Mouse (Mus musculus): Measurements from ENCODE around the gene Ppp3cb.

The Ppp3cb gene

GRCm38 (mm10) chr14:20480195-20480579 is 66.2 kb downstream of the Ppp3cb start:
- no peak for DNase-seq (ENCODE audit: low read depth, low spot score)

- DNase-seq (ENCODE audit: low read depth, low spot score): peak; percentile 45
Observed at GRCm38 (mm10) chr14:20479291-20480194, 66.8 kb downstream of the Ppp3cb start, which contains the start of gene Anxa7. TSS of gene Anxa7 (minus strand) at chr14:20480133.

GRCm38 (mm10) chr14:20478801-20479200 is 67.6 kb downstream of the Ppp3cb start:
- DNase-seq (ENCODE audit: low read depth, low spot score): no peak

GRCm38 (mm10) chr14:20478385-20478784 is 68.0 kb downstream of the Ppp3cb start:
- no peak for DNase-seq (ENCODE audit: low read depth, low spot score)

GRCm38 (mm10) chr14:20477261-20478025 is 68.9 kb downstream of the Ppp3cb start:
- no peak for DNase-seq (ENCODE audit: low read depth, low spot score)

- no peak for DNase-seq (ENCODE audit: low read depth, low spot score)
Observed at GRCm38 (mm10) chr14:20460216-20460615, 86.2 kb downstream of the Ppp3cb start.

- DNase-seq (ENCODE audit: low read depth, low spot score): no peak
Observed at GRCm38 (mm10) chr14:20458378-20458777, 88.0 kb downstream of the Ppp3cb start.

GRCm38 (mm10) chr14:20452929-20453328 is 93.4 kb downstream of the Ppp3cb start:
- no peak for DNase-seq (ENCODE audit: low read depth, low spot score)

GRCm38 (mm10) chr14:20451765-20452331 is 94.5 kb downstream of the Ppp3cb start, which contains the start of gene Cfap70:
TSS of gene Cfap70 (minus strand) at chr14:20452226.
- peak; percentile 41 for DNase-seq (ENCODE audit: low read depth, low spot score)

GRCm38 (mm10) chr14:20451302-20451701 is 95.1 kb downstream of the Ppp3cb start:
- no peak for DNase-seq (ENCODE audit: low read depth, low spot score)
